Mouse (Mus musculus): ENCODE data around the gene Nsfl1c. TPM values are rescaled to one million over a fixed set of nuclear protein-coding genes. Genes with fewer than 3 reads are reported as not detected.
A peak's percentile ranks its signal among the peaks of the same experiment; 100 is the strongest.
"Not testable (repeated sequence)": the region's sequence is repeated elsewhere in the genome, so short reads cannot be mapped to it uniquely, and the experiment has no call there.

Gene Nsfl1c
- polyA plus RNA-seq (2015; fragmentation: Nextera tagmentation; extraction: Ambion mirVana) = 187 and 189 TPM in 2 replicates

GRCm38 (mm10) chr2:151494035-151494803, at the start of gene Nsfl1c:
TSS of gene Nsfl1c (plus strand) at chr2:151494182.
- peak within 1 kb of the TSS; percentile 94 for H3K4me3 ChIP-seq (replicated peaks)
- H3K4me1 ChIP-seq (replicated peaks) = 0 out of 2 replicates have a peak, but pooled peaks cover 2% of the 10 kb centered on the region
- no peaks in the 10 kb centered on the region for H3K9me3 ChIP-seq
- H3K4me2 ChIP-seq (replicated peaks) = peak within 1 kb of the TSS; percentile 83
- peak within 1 kb of the TSS; percentile 57; the same call in 1 of the 2 replicates for H3K27ac ChIP-seq
- peaks cover 10% of the 10 kb centered on the region for H3K36me3 ChIP-seq
- under 1% methylated on average over 73 of the region's 73 CpGs for WGBS
- peak; percentile 100 for ATAC-seq
- no peaks in the 10 kb centered on the region for H3K27me3 ChIP-seq (replicated peaks)
- peak within 1 kb of the TSS; percentile 88 for H3K9ac ChIP-seq

DNA sequence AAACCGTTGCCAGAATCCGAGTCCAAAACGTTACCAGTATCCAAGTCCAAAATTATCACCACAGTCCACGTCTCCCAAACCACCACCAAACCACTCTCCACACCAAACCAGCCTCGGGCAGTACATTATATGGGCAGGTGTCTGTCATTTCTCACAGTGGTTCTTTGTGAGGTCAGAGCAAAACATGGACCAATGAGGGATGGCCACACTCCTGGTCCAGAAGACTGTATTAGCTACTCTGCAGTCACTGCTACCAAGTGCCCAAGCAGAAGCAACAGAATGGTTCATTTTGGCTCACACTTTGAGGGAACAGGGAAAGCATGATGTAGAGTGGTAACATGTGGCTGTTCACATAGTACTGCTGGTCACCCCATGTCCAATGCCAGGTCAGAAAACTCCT, 17.9 kb upstream of the Nsfl1c start, which contains the start of gene 4921509C19Rik:
Gene 4921509C19Rik, minus strand, starts transcription at position 101 of the 400 bp plus-strand sequence.
- not testable (repeated sequence) for H3K36me3 ChIP-seq; H3K9ac ChIP-seq; H3K4me3 ChIP-seq (replicated peaks); H3K9me3 ChIP-seq; H3K27me3 ChIP-seq (replicated peaks); H3K4me2 ChIP-seq (replicated peaks); H3K4me1 ChIP-seq (replicated peaks); ATAC-seq; H3K27ac ChIP-seq
- WGBS = 88% methylated on average over 5 of the region's 5 CpGs

DNA sequence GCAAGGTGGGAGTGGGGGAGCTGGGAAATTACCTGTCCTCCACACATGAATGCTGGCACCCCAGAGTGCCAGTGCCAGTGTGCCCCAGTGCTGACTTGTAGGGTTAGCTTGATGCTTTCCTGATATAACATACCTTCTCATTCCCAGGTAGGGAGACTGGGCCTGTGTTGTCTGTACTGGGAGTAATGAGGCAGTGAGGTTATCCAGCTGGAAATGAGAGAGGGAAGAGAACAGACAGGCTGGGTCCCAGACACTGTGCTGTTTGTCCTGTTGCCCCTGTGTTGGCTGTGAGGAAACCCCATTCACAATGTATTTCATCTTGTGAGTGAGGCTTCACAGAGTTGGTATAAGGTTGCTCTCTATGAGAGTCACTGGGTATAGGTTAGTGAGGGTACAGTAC, 7.5 kb upstream of the Nsfl1c start:
- ATAC-seq = no peak
- H3K9ac ChIP-seq = no peak overlapping the region
- no peak overlapping the region for H3K27ac ChIP-seq
- H3K4me3 ChIP-seq (replicated peaks) = no peak overlapping the region
- H3K36me3 ChIP-seq = no peaks in the 10 kb centered on the region
- H3K27me3 ChIP-seq (replicated peaks) = no peaks in the 10 kb centered on the region
- H3K4me1 ChIP-seq (replicated peaks) = no peaks in the 10 kb centered on the region
- no peaks in the 10 kb centered on the region for H3K9me3 ChIP-seq
- no peak overlapping the region for H3K4me2 ChIP-seq (replicated peaks)

DNA sequence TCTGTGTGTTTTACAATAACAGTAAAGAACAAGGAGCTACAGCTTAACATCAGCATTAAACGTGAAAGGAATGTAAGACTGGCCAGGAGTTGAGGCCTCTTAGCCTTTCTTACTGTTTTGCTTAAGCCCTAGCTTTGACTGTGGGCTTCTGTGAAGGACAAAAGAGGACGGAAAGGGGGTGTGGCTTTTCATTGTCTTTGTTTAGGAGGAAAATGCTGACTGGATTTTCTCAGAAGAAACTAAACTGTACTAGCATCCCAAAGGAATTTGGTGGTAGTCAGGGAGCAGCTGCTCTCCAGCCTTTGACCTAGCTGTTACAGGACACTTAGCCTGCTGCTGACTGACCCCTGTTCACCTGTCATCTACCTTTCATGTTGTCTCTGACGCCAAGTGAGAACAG, 4.4 kb downstream of the Nsfl1c start:
- Histone ChIP-seq H3K27me3 (replicated peaks) (no peaks in the 10 kb centered on the region), H3K36me3 (peaks cover 28% of the 10 kb centered on the region), H3K4me2 (replicated peaks) (no peak overlapping the region), H3K4me3 (replicated peaks) (no peak overlapping the region), H3K27ac (no peak overlapping the region), H3K9ac (no peak overlapping the region), H3K9me3 (no peaks in the 10 kb centered on the region), H3K4me1 (replicated peaks) (0 out of 2 replicates have a peak, but pooled peaks cover 2% of the 10 kb centered on the region)
- no peak for ATAC-seq
- WGBS = 72% methylated on average over 3 of the region's 3 CpGs

DNA sequence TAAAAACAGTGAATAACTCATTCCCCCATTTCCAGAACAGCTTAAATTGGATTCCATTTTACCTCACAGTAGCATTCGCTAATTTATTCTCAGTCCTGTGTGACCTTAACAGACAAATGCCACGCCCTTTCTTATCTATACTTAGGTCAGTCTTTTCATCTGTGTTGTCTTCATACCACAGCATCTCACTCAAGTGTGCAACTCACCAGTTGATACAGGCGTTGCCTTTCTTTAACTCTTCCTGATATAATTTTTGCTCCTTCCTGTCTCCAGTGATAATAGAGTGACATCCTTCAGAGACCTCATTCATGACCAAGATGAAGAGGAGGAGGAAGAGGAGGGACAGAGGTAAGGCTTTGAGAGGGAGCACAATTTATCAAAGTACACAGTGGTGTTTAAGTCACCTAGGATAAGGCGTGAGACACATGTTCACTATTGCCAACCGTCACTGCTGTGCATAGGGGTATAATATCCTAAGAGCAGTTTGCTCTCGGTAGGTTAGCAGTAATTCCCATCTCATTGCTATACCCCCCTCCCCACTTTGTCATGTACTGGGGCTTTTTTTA, 6.5 kb downstream of the Nsfl1c start:
- peaks cover 33% of the 10 kb centered on the region for H3K36me3 ChIP-seq
- no peak for ATAC-seq
- 87% methylated on average over 6 of the region's 6 CpGs for WGBS

DNA sequence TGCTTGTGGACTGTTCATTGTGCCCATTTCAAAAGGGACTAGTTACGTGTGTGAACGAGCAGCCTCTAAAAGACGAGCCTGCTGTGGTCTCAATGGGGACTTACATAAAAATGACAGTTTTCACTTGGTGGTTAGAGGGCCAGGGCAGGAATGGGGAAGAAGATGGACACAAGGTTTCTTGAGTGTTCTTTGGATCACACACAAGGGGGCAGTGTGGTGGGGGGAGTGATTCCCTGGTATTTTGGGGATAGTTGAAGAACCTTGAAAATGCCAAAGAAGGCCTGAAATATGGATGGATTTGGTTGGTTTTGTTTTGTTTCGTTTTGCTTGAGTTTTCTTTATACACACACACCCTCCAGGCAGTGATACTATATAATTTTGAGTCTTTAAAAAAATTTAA, 10.2 kb downstream of the Nsfl1c start:
- no peak overlapping the region for H3K9ac ChIP-seq
- no peaks in the 10 kb centered on the region for H3K9me3 ChIP-seq
- no peak for ATAC-seq
- no peaks in the 10 kb centered on the region for H3K4me1 ChIP-seq (replicated peaks)
- H3K27ac ChIP-seq = no peak overlapping the region
- H3K4me3 ChIP-seq (replicated peaks) = no peak overlapping the region
- 86% methylated on average over 4 of the region's 4 CpGs for WGBS
- peaks cover 49% of the 10 kb centered on the region for H3K36me3 ChIP-seq
- no peak overlapping the region for H3K4me2 ChIP-seq (replicated peaks)
- no peaks in the 10 kb centered on the region for H3K27me3 ChIP-seq (replicated peaks)

More for the DNA sequence above, 6.5 kb downstream of the Nsfl1c start:
- Histone ChIP-seq H3K4me2 (replicated peaks) (no peak overlapping the region), H3K9ac (no peak overlapping the region), H3K4me1 (replicated peaks) (no peaks in the 10 kb centered on the region), H3K27me3 (replicated peaks) (no peaks in the 10 kb centered on the region), H3K27ac (no peak overlapping the region), H3K9me3 (no peaks in the 10 kb centered on the region), H3K4me3 (replicated peaks) (no peak overlapping the region)

GRCm38 (mm10) chr2:151512199-151512598, 18.2 kb downstream of the Nsfl1c start:
- H3K27me3 ChIP-seq (replicated peaks) = no peaks in the 10 kb centered on the region
- no peak overlapping the region for H3K4me2 ChIP-seq (replicated peaks)
- 0 out of 2 replicates have a peak, but pooled peaks cover 3% of the 10 kb centered on the region for H3K4me1 ChIP-seq (replicated peaks)
- no peak overlapping the region for H3K4me3 ChIP-seq (replicated peaks)
- no peak overlapping the region for H3K27ac ChIP-seq
- no peaks in the 10 kb centered on the region for H3K9me3 ChIP-seq
- H3K9ac ChIP-seq = no peak overlapping the region
- peaks cover 38% of the 10 kb centered on the region for H3K36me3 ChIP-seq
- ATAC-seq = 0 out of 2 replicates have a peak, but pooled peaks have one; percentile 34

- Histone ChIP-seq H3K9ac (no peak overlapping the region), H3K4me3 (replicated peaks) (no peak overlapping the region), H3K4me1 (replicated peaks) (0 out of 2 replicates have a peak, but pooled peaks cover 3% of the 10 kb centered on the region), H3K27ac (no peak overlapping the region), H3K27me3 (replicated peaks) (no peaks in the 10 kb centered on the region), H3K4me2 (replicated peaks) (no peak overlapping the region), H3K9me3 (no peaks in the 10 kb centered on the region), H3K36me3 (peaks cover 30% of the 10 kb centered on the region)
- ATAC-seq = no peak
- 76% methylated on average over 3 of the region's 3 CpGs for WGBS
Measured at GRCm38 (mm10) chr2:151513525-151514285, 19.7 kb downstream of the Nsfl1c start.

- Histone ChIP-seq H3K4me3 (replicated peaks) (no peak overlapping the region), H3K36me3 (peaks cover 7% of the 10 kb centered on the region; the same call in 1 of the 2 replicates), H3K4me2 (replicated peaks) (no peak overlapping the region), H3K27ac (no peak overlapping the region), H3K27me3 (replicated peaks) (no peaks in the 10 kb centered on the region), H3K9me3 (no peaks in the 10 kb centered on the region), H3K9ac (no peak overlapping the region), H3K4me1 (replicated peaks) (no peaks in the 10 kb centered on the region)
- no peak for ATAC-seq
- WGBS = 82% methylated on average over 2 of the region's 2 CpGs
Measured at GRCm38 (mm10) chr2:151519000-151519399, 25.0 kb downstream of the Nsfl1c start.

DNA sequence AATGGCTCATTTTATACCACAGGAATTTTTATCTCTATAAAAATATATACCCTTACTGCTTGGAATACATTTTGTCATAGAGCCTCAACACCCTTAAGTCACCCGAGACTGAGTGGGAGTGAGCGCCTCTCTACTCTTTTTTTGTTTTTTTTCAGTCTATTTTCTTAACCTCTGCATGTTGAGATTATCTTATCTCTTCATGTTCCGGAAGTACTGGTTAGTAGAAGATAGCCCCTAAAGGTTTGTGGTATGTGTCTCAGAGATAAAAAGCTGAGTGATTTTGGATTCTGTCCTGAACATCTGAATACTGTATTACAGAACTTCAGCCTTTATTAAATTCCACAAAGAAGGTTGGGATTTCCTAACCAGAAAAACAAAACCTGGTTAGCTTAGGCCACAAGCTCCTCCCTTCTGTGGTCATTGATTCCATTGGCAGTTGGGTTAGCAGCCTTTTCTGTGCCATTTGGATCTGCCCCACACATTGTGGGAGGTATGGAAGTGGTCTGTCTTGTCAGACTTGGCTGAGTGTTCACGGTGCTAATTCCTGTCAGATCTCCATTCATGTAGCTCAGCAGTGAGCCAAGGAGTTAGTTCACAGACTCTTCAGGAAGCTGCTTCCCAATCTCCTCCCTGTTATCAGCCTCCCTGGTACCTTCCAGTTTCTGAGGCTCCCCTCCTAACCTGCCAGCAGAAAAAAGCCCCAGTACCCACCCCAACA, 30.5 kb downstream of the Nsfl1c start:
- WGBS = 58% methylated on average over 4 of the region's 4 CpGs
- H3K4me3 ChIP-seq (replicated peaks) = no peak overlapping the region
- H3K9ac ChIP-seq = no peak overlapping the region
- H3K27me3 ChIP-seq (replicated peaks) = no peaks in the 10 kb centered on the region
- H3K4me2 ChIP-seq (replicated peaks) = no peak overlapping the region
- no peaks in the 10 kb centered on the region for H3K36me3 ChIP-seq
- no peak for ATAC-seq
- H3K4me1 ChIP-seq (replicated peaks) = no peaks in the 10 kb centered on the region
- H3K27ac ChIP-seq = no peak overlapping the region
- no peaks in the 10 kb centered on the region for H3K9me3 ChIP-seq

DNA sequence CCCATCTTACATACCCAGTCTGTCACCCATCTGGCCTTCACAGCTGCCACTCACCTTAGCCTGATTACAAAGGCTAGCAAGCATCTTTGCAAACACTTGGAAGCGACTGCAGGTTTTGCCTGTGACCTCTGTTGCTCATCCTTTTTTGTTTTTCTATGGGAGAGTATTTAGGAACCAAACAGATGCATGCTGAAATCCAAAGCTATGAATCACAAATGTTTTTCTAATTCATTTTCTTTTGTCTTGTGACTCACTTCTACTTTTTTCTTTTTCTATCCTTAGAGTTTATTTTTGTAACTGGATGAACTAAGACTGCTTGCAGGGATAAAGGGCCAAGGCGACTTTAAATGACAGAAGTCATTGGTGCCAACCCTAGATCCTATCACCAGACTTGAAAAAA, 31.5 kb downstream of the Nsfl1c start:
- Histone ChIP-seq H3K4me2 (replicated peaks) (no peak overlapping the region), H3K36me3 (no peaks in the 10 kb centered on the region), H3K9me3 (no peaks in the 10 kb centered on the region), H3K9ac (no peak overlapping the region), H3K4me3 (replicated peaks) (no peak overlapping the region), H3K27ac (no peak overlapping the region), H3K27me3 (replicated peaks) (no peaks in the 10 kb centered on the region), H3K4me1 (replicated peaks) (no peaks in the 10 kb centered on the region)
- ATAC-seq = no peak
- 74% methylated on average over 2 of the region's 2 CpGs for WGBS

DNA sequence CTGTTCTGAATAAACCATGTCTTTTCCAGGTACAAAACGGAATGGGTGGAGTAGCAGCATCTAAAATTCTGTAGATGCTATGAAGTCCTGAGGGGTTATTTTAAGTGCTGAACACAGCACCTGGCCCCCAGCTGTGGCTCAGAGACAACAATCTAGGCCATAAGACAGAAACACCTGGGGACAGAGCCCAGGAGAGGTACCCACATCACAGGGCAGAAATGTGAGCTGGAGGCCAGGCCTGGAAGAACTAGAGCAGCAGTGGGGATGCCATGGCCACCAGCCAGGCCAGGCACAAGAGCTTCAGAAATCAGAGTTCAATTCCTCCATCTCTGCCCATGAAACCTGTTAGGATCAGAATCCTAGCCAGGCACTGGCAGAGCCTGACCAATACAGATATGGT, 34.1 kb downstream of the Nsfl1c start:
- no peak overlapping the region for H3K9ac ChIP-seq
- H3K4me2 ChIP-seq (replicated peaks) = no peak overlapping the region
- no peaks in the 10 kb centered on the region for H3K36me3 ChIP-seq
- H3K27ac ChIP-seq = no peak overlapping the region
- H3K9me3 ChIP-seq = no peaks in the 10 kb centered on the region
- no peaks in the 10 kb centered on the region for H3K27me3 ChIP-seq (replicated peaks)
- no peaks in the 10 kb centered on the region for H3K4me1 ChIP-seq (replicated peaks)
- no peak overlapping the region for H3K4me3 ChIP-seq (replicated peaks)
- WGBS = 70% methylated on average over 1 of the region's 1 CpGs
- ATAC-seq = no peak

Measured in intestine, embryonic 15.5 days (tissue).